Mouse (Mus musculus): Measurements from ENCODE around the gene Pax7. TPM values are rescaled to one million over a fixed set of nuclear protein-coding genes. Genes with fewer than 3 reads are reported as not detected.

Gene Pax7
- polyA plus RNA-seq, 1 experiment from 2014 or later, result 2.6 TPM

DNA sequence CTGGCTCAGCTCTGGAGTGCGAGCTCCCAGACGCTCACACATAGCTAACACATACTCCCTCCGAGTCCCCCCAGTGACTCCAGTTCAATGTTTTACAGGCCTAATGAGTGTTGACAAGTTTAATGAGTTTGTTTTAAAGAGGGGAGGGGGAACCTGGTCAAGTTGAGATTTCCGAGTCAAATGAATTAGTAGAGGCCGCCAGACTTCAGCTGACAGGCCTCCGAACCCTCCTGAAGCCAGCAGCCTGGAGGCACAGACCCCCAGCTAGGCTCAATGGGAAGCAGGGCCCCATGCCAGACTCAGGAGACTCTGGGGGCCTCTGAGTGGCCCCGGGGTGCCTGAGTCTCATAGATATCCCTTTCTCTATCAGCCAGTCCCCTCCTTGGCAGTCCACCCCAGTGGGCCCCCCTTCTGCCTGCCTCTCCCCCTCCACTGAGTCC lies 23.9 kb downstream of the Pax7 start:
- Histone ChIP-seq H3K4me2 (replicated peaks) (no peak overlapping the region), H3K4me1 (peaks cover 23% of the 10 kb centered on the region), H3K36me3 (no peaks in the 10 kb centered on the region), H3K27ac (replicated peaks) (no peak overlapping the region), H3K27me3 (peaks cover 51% of the 10 kb centered on the region), H3K4me3 (replicated peaks) (no peak overlapping the region), H3K9ac (no peak overlapping the region), H3K9me3 (replicated peaks) (no peaks in the 10 kb centered on the region)
- ATAC-seq (ENCODE audit: insufficient number of reproducible peaks, low FRiP score, low TSS enrichment, low read depth), result no peak
- 29% methylated on average over 7 of the region's 7 CpGs for WGBS

GRCm38 (mm10) chr4:139807820-139808219 lies 25.5 kb downstream of the Pax7 start:
- Histone ChIP-seq H3K27me3 (peaks cover 35% of the 10 kb centered on the region), H3K36me3 (no peaks in the 10 kb centered on the region), H3K9me3 (replicated peaks) (no peaks in the 10 kb centered on the region), H3K4me2 (replicated peaks) (no peak overlapping the region), H3K4me1 (peaks cover 23% of the 10 kb centered on the region), H3K4me3 (replicated peaks) (no peak overlapping the region), H3K27ac (replicated peaks) (no peak overlapping the region), H3K9ac (no peak overlapping the region)
- WGBS, result 30% methylated on average over 10 of the region's 10 CpGs
- no peak for ATAC-seq (ENCODE audit: insufficient number of reproducible peaks, low FRiP score, low TSS enrichment, low read depth)

GRCm38 (mm10) chr4:139807191-139807808 lies 26.0 kb downstream of the Pax7 start:
- ATAC-seq (ENCODE audit: insufficient number of reproducible peaks, low FRiP score, low TSS enrichment, low read depth), result no peak

DNA sequence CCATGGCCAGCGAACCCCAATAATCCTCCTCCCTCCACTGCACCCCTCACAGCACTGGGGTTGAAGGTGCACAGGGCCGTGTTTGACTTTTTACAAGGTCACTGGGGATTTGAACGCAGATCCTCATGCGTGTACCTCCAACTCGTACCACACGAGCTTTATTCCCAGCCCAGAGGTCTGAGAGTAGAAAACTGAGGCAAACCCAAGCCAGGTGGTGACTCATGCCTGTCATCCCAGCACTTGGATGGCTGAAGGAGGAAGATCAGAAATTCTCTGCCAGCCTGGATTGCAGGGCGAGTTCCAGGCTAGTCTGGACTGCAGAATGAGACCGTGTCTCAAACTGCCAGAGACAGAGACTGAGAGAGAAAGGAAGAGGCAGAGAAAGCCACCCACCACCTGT lies 28.4 kb downstream of the Pax7 start:
- Histone ChIP-seq H3K4me1 (peaks cover 14% of the 10 kb centered on the region; the same call in 1 of the 2 replicates), H3K27me3 (peaks cover 29% of the 10 kb centered on the region), H3K4me2 (replicated peaks) (no peak overlapping the region), H3K9ac (no peak overlapping the region), H3K9me3 (replicated peaks) (no peaks in the 10 kb centered on the region), H3K27ac (replicated peaks) (no peak overlapping the region), H3K4me3 (replicated peaks) (no peak overlapping the region), H3K36me3 (no peaks in the 10 kb centered on the region)
- 72% methylated on average over 8 of the region's 8 CpGs for WGBS
- ATAC-seq (ENCODE audit: insufficient number of reproducible peaks, low FRiP score, low TSS enrichment, low read depth), result no peak

More at GRCm38 (mm10) chr4:139807191-139807808, 26.0 kb downstream of the Pax7 start:
- Histone ChIP-seq H3K4me1 (peaks cover 23% of the 10 kb centered on the region), H3K9ac (no peak overlapping the region), H3K4me2 (replicated peaks) (no peak overlapping the region), H3K9me3 (replicated peaks) (no peaks in the 10 kb centered on the region), H3K4me3 (replicated peaks) (no peak overlapping the region), H3K27me3 (peaks cover 30% of the 10 kb centered on the region), H3K27ac (replicated peaks) (no peak overlapping the region), H3K36me3 (no peaks in the 10 kb centered on the region)
- 14% methylated on average over 14 of the region's 14 CpGs for WGBS

DNA sequence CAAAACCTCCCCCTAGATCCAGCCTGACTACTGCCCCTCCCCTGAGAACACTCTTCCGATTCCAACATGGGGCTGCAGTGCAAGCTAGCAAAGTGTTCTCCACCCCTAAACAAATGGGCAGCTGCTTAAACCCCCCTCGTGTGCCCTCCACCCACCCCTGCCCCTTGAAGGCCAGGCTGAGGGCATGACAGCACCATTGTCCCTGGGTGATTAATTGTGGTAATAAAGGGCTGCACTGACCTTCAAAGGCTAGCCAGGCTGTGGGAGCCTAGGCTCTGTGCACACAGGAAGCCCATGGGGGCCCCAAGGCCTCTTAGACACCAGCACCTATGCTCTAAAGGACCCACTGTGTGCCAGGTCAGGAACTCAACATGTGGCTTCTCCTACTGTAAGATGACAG lies 29.3 kb downstream of the Pax7 start:
- no peaks in the 10 kb centered on the region for H3K9me3 ChIP-seq (replicated peaks)

DNA sequence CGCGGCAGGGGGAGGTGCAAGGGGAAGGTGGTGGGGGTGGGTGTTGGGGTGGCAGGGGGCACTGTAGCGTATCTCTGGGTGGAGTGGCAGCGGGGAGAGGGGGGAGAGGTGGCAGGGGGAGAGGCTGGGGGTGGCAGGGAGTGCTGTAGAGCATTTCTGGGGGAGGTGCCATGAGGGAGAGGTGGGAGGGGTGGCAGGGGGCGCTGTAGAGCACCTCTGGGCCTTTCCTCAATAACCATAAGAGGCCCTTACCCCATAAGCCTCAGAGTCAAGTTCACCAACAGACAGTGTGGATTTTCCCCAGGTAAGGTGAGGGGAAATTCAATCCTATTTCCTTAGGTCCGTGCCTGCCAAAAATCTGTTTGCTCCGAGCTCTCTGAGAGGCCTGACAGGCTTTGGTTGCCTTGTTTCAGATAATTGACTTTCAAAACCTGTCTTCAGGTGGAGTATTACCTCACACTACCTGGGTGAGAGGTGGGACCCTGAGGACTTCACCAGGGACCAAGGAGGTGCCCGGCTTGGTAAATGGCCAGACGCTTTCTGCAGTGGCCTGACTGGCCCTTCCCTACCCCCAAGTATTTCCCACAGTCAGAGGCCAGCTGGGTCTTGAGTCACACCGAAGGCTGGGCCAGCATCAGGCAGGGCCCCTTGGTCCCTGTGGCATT lies 33.8 kb downstream of the Pax7 start:
- Histone ChIP-seq H3K9ac (no peak overlapping the region), H3K4me3 (replicated peaks) (no peak overlapping the region), H3K9me3 (replicated peaks) (no peaks in the 10 kb centered on the region), H3K4me1 (peaks cover 18% of the 10 kb centered on the region; the same call in 1 of the 2 replicates), H3K4me2 (replicated peaks) (no peak overlapping the region), H3K27me3 (0 out of 2 replicates have a peak, but pooled peaks cover 3% of the 10 kb centered on the region), H3K27ac (replicated peaks) (no peak overlapping the region), H3K36me3 (no peaks in the 10 kb centered on the region)
- WGBS, result 64% methylated on average over 10 of the region's 10 CpGs
- ATAC-seq (ENCODE audit: insufficient number of reproducible peaks, low FRiP score, low TSS enrichment, low read depth), result no peak

More for the DNA sequence above, 29.3 kb downstream of the Pax7 start:
- peaks cover 23% of the 10 kb centered on the region for H3K27me3 ChIP-seq
- no peak overlapping the region for H3K4me2 ChIP-seq (replicated peaks)
- H3K36me3 ChIP-seq, result no peaks in the 10 kb centered on the region
- no peak for ATAC-seq (ENCODE audit: insufficient number of reproducible peaks, low FRiP score, low TSS enrichment, low read depth)
- no peak overlapping the region for H3K9ac ChIP-seq
- no peak overlapping the region for H3K4me3 ChIP-seq (replicated peaks)
- H3K4me1 ChIP-seq, result peaks cover 9% of the 10 kb centered on the region; the same call in 1 of the 2 replicates
- H3K27ac ChIP-seq (replicated peaks), result no peak overlapping the region
- whole genome bisulfite sequencing, result 68% methylated on average over 2 of the region's 2 CpGs

DNA sequence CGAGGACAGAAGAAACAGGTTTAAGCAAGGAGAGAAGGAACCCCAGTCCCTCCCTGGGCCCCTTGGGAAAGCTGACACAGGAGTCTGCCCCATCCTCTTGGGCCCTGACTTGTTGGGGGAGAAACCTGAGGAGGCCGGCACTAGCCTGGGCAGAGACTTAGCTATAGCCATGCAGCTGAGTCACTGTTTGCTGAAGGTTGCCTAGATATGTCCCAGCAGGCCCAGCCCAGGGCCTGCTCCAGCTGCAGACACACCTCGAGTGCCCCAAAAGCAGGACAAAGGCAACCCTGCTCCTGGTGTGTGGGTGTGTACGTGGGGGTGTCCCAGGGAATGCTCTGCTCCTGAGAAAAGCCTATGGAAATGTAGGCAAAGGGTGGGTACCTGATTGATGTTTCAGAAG lies 36.0 kb downstream of the Pax7 start:
- Histone ChIP-seq H3K4me2 (replicated peaks) (no peak overlapping the region), H3K4me3 (replicated peaks) (no peak overlapping the region), H3K27ac (replicated peaks) (no peak overlapping the region), H3K9me3 (replicated peaks) (no peaks in the 10 kb centered on the region), H3K36me3 (no peaks in the 10 kb centered on the region), H3K4me1 (peaks cover 18% of the 10 kb centered on the region; the same call in 1 of the 2 replicates), H3K9ac (no peak overlapping the region), H3K27me3 (0 out of 2 replicates have a peak, but pooled peaks cover 3% of the 10 kb centered on the region)
- 38% methylated on average over 4 of the region's 4 CpGs for WGBS
- ATAC-seq (ENCODE audit: insufficient number of reproducible peaks, low FRiP score, low TSS enrichment, low read depth), result peak; percentile 49; the same call in 1 of the 2 replicates

GRCm38 (mm10) chr4:139796115-139796514 lies 37.2 kb downstream of the Pax7 start:
- Histone ChIP-seq H3K4me3 (replicated peaks) (no peak overlapping the region), H3K27ac (replicated peaks) (no peak overlapping the region), H3K27me3 (0 out of 2 replicates have a peak, but pooled peaks cover 3% of the 10 kb centered on the region), H3K9me3 (replicated peaks) (no peaks in the 10 kb centered on the region), H3K9ac (no peak overlapping the region), H3K4me1 (peaks cover 23% of the 10 kb centered on the region; the same call in 1 of the 2 replicates), H3K36me3 (no peaks in the 10 kb centered on the region), H3K4me2 (replicated peaks) (no peak overlapping the region)
- WGBS, result 14% methylated on average over 9 of the region's 9 CpGs
- ATAC-seq (ENCODE audit: insufficient number of reproducible peaks, low FRiP score, low TSS enrichment, low read depth), result no peak

DNA sequence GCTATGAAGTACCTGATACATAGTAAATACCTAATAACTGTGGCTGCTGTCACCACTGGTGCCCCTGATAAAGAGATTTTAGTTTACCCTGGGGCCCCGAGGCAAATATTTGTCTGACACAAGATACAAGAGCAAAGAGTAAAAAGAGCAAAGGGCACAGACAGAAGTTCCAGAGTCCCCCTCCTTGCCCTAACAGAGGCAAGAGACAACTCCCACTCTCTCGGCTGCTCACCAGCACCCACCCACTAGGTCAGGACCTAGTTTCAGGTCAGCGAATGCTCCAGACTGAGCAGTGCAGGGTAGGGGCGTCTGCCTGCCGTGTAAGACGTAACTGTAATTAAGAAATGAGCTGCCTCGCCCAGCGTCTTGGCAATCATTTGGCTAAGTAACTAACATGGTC lies 42.2 kb downstream of the Pax7 start:
- Histone ChIP-seq H3K27ac (replicated peaks) (no peak overlapping the region), H3K4me1 (peaks cover 13% of the 10 kb centered on the region; the same call in 1 of the 2 replicates), H3K36me3 (no peaks in the 10 kb centered on the region), H3K9ac (no peak overlapping the region), H3K9me3 (replicated peaks) (no peaks in the 10 kb centered on the region), H3K4me2 (replicated peaks) (no peak overlapping the region), H3K4me3 (replicated peaks) (no peak overlapping the region), H3K27me3 (peaks cover 4% of the 10 kb centered on the region; the same call in 1 of the 2 replicates)
- ATAC-seq (ENCODE audit: insufficient number of reproducible peaks, low FRiP score, low TSS enrichment, low read depth), result no peak
- WGBS, result 22% methylated on average over 8 of the region's 8 CpGs

- no peak overlapping the region for H3K4me2 ChIP-seq (replicated peaks)
- H3K9ac ChIP-seq, result no peak overlapping the region
- H3K4me3 ChIP-seq (replicated peaks), result no peak overlapping the region
- ATAC-seq (ENCODE audit: insufficient number of reproducible peaks, low FRiP score, low TSS enrichment, low read depth), result no peak
- H3K36me3 ChIP-seq, result no peaks in the 10 kb centered on the region
- peaks cover 4% of the 10 kb centered on the region; the same call in 1 of the 2 replicates for H3K27me3 ChIP-seq
- peaks cover 5% of the 10 kb centered on the region; the same call in 1 of the 2 replicates for H3K4me1 ChIP-seq
- H3K9me3 ChIP-seq (replicated peaks), result no peaks in the 10 kb centered on the region
- H3K27ac ChIP-seq (replicated peaks), result no peak overlapping the region
- WGBS, result 79% methylated on average over 7 of the region's 7 CpGs
Measured at GRCm38 (mm10) chr4:139789772-139790171, 43.6 kb downstream of the Pax7 start.

- Histone ChIP-seq H3K4me3 (replicated peaks) (no peak overlapping the region), H3K9ac (no peak overlapping the region), H3K36me3 (no peaks in the 10 kb centered on the region), H3K27ac (replicated peaks) (no peak overlapping the region), H3K4me2 (replicated peaks) (no peak overlapping the region), H3K9me3 (replicated peaks) (no peaks in the 10 kb centered on the region), H3K27me3 (no peaks in the 10 kb centered on the region; the same call in 1 of the 2 replicates), H3K4me1 (no peaks in the 10 kb centered on the region)
- peak; percentile 25; the same call in 1 of the 2 replicates for ATAC-seq (ENCODE audit: insufficient number of reproducible peaks, low FRiP score, low TSS enrichment, low read depth)
- 46% methylated on average over 9 of the region's 9 CpGs for WGBS
Measured at GRCm38 (mm10) chr4:139782926-139783467, 50.3 kb downstream of the Pax7 start.
